Mouse (Mus musculus) embryonic fibroblast, embryonic 13.5 days (primary cell): ENCODE measurements around the gene Gm20767.
"Not testable (repeated sequence)": the region's sequence is repeated elsewhere in the genome, so short reads cannot be mapped to it uniquely, and the experiment has no call there.

Source experiments
- CTCF ChIP-seq: IDR thresholded peaks from 2 replicates; pipeline ENCODE4 v1.5.1; 2011; ENCODE audit warnings: mild to moderate bottlenecking, control low read depth, low read length, moderate library complexity, borderline replicate concordance; ENCODE audit not compliant: insufficient read depth
- POLR2A ChIP-seq: IDR thresholded peaks from 2 replicates; pipeline ENCODE4 v1.6.1; 2011; ENCODE audit warnings: low read depth, mild to moderate bottlenecking, control low read depth, low read length, moderate library complexity

DNA sequence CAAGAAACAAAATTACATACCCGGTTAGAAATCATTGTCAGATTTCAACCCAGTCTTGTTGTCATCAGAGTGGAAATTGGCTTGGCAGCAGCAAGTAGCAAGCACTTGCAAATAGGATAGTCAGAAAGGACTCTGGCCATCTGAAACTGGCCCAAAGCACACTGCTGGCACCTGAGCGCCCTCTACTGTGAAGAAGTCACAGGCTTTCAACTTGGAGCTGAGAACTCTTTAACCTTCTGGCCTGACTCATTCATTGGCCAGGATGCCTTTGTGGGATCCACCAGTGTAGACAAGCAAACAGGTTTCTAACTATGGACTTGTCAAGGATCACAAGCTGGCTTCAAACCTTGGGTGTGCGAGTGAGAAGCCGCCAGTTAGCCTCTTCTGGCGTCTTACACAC, 28.3 kb downstream of the Gm20767 start:
- not testable (repeated sequence) for TF ChIP-seq POLR2A, CTCF
